Mouse (Mus musculus) intestine, embryonic 15.5 days (tissue): Measurements from ENCODE around the gene Plekhj1. TPM values are rescaled to one million over a fixed set of nuclear protein-coding genes. Genes with fewer than 3 reads are reported as not detected.
"Not testable (repeated sequence)": the region's sequence is repeated elsewhere in the genome, so short reads cannot be mapped to it uniquely, and the experiment has no call there.

Experiments
- ATAC-seq: fragments of 200-750 bp; cut with Nextera tagmentation; 2 replicates; pipeline ENCODE4 v1.8.0; 2017; ENCODE audit warnings: moderate TSS enrichment, moderate library complexity
- H3K27ac ChIP-seq: fragments of 300-500 bp; sonication (generic); 2 replicates; pipeline ENCODE4 v1.5.1; 2015; ENCODE audit warnings: mild to moderate bottlenecking, inconsistent platforms
- H3K27me3 ChIP-seq: fragments of 300-500 bp; sonication (generic); replicated peaks from 2 replicates; pipeline ENCODE4 v1.6.1; 2015; ENCODE audit warnings: inconsistent platforms
- H3K36me3 ChIP-seq: fragments of 300-500 bp; sonication (generic); 2 replicates; pipeline ENCODE4 v1.6.1; 2015; ENCODE audit warnings: inconsistent platforms
- H3K4me1 ChIP-seq: fragments of 300-500 bp; sonication (generic); replicated peaks from 2 replicates; pipeline ENCODE4 v1.6.1; 2015; ENCODE audit warnings: inconsistent platforms
- H3K4me2 ChIP-seq: fragments of 300-500 bp; sonication (generic); replicated peaks from 2 replicates; pipeline ENCODE4 v1.6.1; 2015; ENCODE audit warnings: mild to moderate bottlenecking, inconsistent platforms
- H3K4me3 ChIP-seq: fragments of 300-500 bp; sonication (generic); replicated peaks from 2 replicates; pipeline ENCODE4 v1.5.1; 2015; ENCODE audit warnings: inconsistent platforms
- H3K9ac ChIP-seq: fragments of 300-500 bp; sonication (generic); 2 replicates; pipeline ENCODE4 v1.6.1; 2015; ENCODE audit warnings: inconsistent platforms
- H3K9me3 ChIP-seq: fragments of 300-500 bp; sonication (generic); 2 replicates; pipeline ENCODE4 v1.6.1; 2016; ENCODE audit warnings: inconsistent platforms
- WGBS: fragments of 180-500 bp; shearing (Covaris S2); methylation state at CpG from one replicate; pipeline ENCODE4 v1.1.7; 2015; 5-methylcytosine and 5-hydroxymethylcytosine counted together
- polyA plus RNA-seq: library from polyadenylated mRNA; unstranded; fragments of >200 nt; fragmentation: Nextera tagmentation; extraction: Ambion mirVana; gene quantifications from 2 replicates; pipeline ENCODE4 v1.2.1, GENCODE M21; 2015

Gene Plekhj1
- polyA plus RNA-seq, 1 experiment from 2014 or later: 132 TPM

GRCm38 (mm10) chr10:80835617-80836016 lies 37.2 kb upstream of the Plekhj1 start:
- H3K36me3 ChIP-seq: no peaks in the 10 kb centered on the region
- H3K9me3 ChIP-seq: no peaks in the 10 kb centered on the region
- 46% methylated on average over 30 of the region's 30 CpGs for WGBS
- no peak overlapping the region for H3K9ac ChIP-seq
- H3K4me3 ChIP-seq: no peak overlapping the region
- no peak for ATAC-seq
- H3K4me1 ChIP-seq: peaks cover 12% of the 10 kb centered on the region
- no peak overlapping the region for H3K4me2 ChIP-seq
- H3K27ac ChIP-seq: no peak overlapping the region
- peaks cover 47% of the 10 kb centered on the region for H3K27me3 ChIP-seq

DNA sequence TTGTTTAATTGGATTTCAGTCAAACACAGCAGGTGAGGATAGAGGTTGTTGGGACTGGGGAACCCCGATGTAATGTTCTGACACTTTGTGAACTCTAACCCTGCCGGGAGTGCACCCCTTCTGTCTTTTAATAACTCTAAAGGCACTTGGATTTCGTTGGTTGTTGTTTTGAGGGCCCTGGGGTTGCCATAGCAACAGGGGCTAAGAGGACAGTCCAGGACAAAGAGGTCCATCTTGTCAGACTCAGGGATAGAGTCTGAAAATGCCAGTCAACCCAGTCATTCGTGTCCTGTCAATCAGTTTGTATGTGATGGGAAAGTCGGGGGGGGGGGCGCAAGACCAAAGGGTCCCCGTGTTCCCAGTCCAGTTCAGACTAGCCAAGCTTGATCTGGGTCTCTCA lies 34.4 kb upstream of the Plekhj1 start:
- Histone ChIP-seq H3K9me3 (no peaks in the 10 kb centered on the region), H3K4me3 (no peak overlapping the region), H3K4me1 (peaks cover 32% of the 10 kb centered on the region), H3K27me3 (peaks cover 44% of the 10 kb centered on the region), H3K4me2 (no peak overlapping the region), H3K27ac (no peak overlapping the region), H3K36me3 (peaks cover 10% of the 10 kb centered on the region), H3K9ac (no peak overlapping the region)
- 72% methylated on average over 7 of the region's 7 CpGs for WGBS
- no peak for ATAC-seq

DNA sequence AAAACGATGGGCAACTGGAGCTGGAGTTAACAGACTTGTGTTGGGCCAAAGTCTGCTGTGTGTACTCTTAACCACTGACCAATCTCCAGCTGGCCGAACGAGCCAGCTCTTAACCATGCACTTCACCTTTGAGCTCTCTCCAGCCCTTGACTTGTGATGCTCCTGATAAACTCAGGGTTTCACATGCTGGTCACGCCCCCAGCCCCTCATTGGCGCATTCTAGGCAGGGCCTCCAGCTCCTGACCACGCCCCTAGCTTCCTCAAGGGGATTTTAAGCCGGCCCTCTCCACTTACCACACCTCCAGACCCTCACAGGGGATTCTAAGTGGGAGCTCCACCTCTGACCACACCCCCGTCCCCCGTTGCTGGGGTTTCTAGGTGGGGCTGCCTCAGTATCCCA lies 32.7 kb upstream of the Plekhj1 start:
- Histone ChIP-seq H3K9me3 (no peaks in the 10 kb centered on the region), H3K9ac (no peak overlapping the region), H3K4me1 (peaks cover 35% of the 10 kb centered on the region), H3K27me3 (peaks cover 32% of the 10 kb centered on the region), H3K27ac (peak overlapping the region; percentile 6; the same call in 1 of the 2 replicates), H3K4me2 (peak overlapping the region; percentile 17; the same call in 1 of the 2 replicates), H3K36me3 (peaks cover 10% of the 10 kb centered on the region), H3K4me3 (no peak overlapping the region)
- no peak for ATAC-seq
- 2% methylated on average over 9 of the region's 9 CpGs for WGBS

DNA sequence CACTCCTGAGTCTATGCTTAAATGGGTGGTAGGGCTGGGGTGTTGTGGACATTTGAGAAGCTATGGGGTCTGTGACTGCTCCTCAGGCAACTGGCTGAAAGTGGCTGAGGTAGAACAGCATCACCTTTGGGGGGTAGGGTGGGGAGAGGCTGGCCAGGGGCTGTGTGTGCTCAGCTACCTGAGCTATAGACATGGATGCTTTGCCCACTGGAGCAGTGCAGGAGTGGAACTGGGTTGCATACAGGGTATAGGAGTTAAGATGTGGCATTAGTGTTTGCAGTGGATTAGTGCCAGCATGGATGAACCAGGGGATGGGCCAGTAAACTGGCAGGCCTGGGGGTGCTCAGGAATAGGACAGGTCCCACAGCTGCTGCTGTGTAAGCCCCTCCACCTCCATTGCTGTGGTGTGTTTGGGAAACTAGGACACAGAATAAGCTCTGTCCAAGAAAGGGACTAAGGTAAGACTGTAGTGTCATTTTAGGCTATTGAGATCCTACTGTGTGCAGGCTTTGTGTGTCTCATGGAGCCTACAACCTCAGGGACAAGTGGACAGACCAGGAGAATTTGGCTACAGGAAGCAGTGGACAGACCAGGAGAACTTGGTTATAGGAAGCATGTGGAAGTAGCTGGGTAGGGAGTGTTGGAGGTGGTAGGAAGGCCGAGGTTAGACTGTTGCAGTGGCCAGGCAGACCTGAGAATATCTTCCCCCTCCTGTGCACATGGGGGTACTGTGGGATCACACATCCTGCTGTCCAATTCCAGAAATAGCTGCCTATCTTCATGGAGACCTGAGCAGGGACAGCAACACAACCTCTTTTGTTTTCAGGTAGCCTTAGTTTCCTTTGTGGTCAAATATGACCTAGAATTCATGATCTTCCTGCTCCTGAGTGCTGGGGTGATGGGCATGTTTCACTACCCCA lies 31.2 kb upstream of the Plekhj1 start:
- no peak overlapping the region for H3K27ac ChIP-seq
- ATAC-seq: no peak
- 53% methylated on average over 1 of the region's 1 CpGs for WGBS

GRCm38 (mm10) chr10:80828587-80828986 lies 30.2 kb upstream of the Plekhj1 start:
- H3K4me3 ChIP-seq, H3K9ac ChIP-seq, ATAC-seq, H3K27me3 ChIP-seq, H3K27ac ChIP-seq, H3K9me3 ChIP-seq, H3K36me3 ChIP-seq: not testable (repeated sequence)
- H3K4me1 ChIP-seq: peaks cover 35% of the 10 kb centered on the region
- 89% methylated on average over 9 of the region's 9 CpGs for WGBS
- H3K4me2 ChIP-seq: peak overlapping the region; percentile 87; the same call in 1 of the 2 replicates

More for the DNA sequence above, 31.2 kb upstream of the Plekhj1 start:
- H3K4me3 ChIP-seq: no peak overlapping the region
- no peak overlapping the region for H3K9ac ChIP-seq
- no peaks in the 10 kb centered on the region for H3K9me3 ChIP-seq
- H3K4me1 ChIP-seq: peaks cover 35% of the 10 kb centered on the region
- H3K27me3 ChIP-seq: peaks cover 16% of the 10 kb centered on the region
- no peak overlapping the region; the same call in 1 of the 2 replicates for H3K4me2 ChIP-seq
- H3K36me3 ChIP-seq: peaks cover 10% of the 10 kb centered on the region

DNA sequence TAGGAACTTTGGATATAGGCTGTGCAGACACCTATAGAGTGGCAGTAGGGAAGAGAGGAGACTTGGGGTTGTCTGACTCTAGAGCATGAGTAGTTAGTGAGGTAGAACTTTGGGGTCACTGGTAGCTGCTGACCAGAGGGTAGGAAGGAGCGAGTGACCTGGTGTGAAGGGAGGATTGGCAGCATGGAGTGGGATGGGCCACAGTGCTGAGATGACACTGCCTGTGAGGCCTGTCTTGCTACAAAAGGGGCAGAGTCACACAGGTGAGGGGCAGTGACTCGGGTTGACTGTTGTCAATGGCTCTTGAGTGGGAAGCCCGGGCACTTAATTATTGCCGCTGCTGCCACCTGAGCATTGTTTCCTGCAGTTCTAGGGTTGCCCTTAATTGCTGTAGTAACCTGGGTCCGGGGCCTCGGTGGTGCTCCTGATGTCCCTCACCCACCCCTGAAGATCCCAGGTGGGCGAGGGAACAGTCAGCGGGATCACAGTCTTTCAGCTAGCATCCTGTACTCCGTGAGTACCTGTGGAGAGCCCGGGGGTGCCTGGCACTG lies 29.5 kb upstream of the Plekhj1 start:
- peak overlapping the region; percentile 87 for H3K4me2 ChIP-seq
- H3K27ac ChIP-seq: no peak overlapping the region
- peak overlapping the region; percentile 62 for H3K4me3 ChIP-seq
- peaks cover 35% of the 10 kb centered on the region for H3K4me1 ChIP-seq
- H3K27me3 ChIP-seq: no peaks in the 10 kb centered on the region
- H3K36me3 ChIP-seq: peaks cover 10% of the 10 kb centered on the region
- peak overlapping the region; percentile 78 for H3K9ac ChIP-seq
- ATAC-seq: no peak
- 68% methylated on average over 10 of the region's 10 CpGs for WGBS
- H3K9me3 ChIP-seq: no peaks in the 10 kb centered on the region

- no peaks in the 10 kb centered on the region for H3K27me3 ChIP-seq
- peaks cover 35% of the 10 kb centered on the region for H3K4me1 ChIP-seq
- peak overlapping the region; percentile 87 for H3K4me2 ChIP-seq
- peak overlapping the region; percentile 62 for H3K4me3 ChIP-seq
- no peaks in the 10 kb centered on the region for H3K9me3 ChIP-seq
- 6% methylated on average over 29 of the region's 29 CpGs for WGBS
- ATAC-seq: no peak
- peak overlapping the region; percentile 78 for H3K9ac ChIP-seq
- H3K27ac ChIP-seq: peak overlapping the region; percentile 81
- H3K36me3 ChIP-seq: peaks cover 10% of the 10 kb centered on the region
Observed at GRCm38 (mm10) chr10:80827063-80827869, 28.8 kb upstream of the Plekhj1 start.

- Histone ChIP-seq H3K4me1 (peaks cover 34% of the 10 kb centered on the region), H3K36me3 (peaks cover 10% of the 10 kb centered on the region), H3K27ac (peak within 1 kb of the TSS; percentile 81), H3K9ac (peak within 1 kb of the TSS; percentile 78), H3K4me3 (peak within 1 kb of the TSS; percentile 62), H3K4me2 (peak within 1 kb of the TSS; percentile 87), H3K9me3 (no peaks in the 10 kb centered on the region), H3K27me3 (no peaks in the 10 kb centered on the region)
- ATAC-seq: peak; percentile 98
- WGBS: under 1% methylated on average over 80 of the region's 82 CpGs
Observed at GRCm38 (mm10) chr10:80826151-80827062, 28.0 kb upstream of the Plekhj1 start, which contains the start of gene Oaz1. Oaz1 (plus strand) TSS chr10:80826656.

DNA sequence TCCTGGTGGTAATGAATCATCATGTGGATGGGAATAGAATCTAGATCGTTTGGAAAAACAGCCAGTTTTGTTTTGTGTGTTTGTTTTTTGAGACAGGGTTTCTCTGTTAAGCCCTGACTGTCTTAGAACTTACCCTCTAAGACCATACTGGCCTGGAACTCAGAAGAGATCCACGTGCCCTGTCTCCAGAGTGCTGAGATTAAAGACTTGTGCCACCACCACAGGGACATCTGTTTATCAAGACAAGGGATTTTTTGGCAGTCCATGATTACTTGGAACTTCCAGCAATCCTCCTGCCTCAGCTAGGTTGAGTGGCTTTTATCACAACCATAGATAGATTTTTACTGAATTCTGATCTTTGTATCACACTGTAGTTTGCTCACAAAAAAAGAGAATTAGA lies 26.4 kb upstream of the Plekhj1 start:
- Histone ChIP-seq H3K27me3 (no peaks in the 10 kb centered on the region), H3K9ac (no peak overlapping the region), H3K36me3 (peaks cover 8% of the 10 kb centered on the region), H3K4me3 (no peak overlapping the region), H3K4me1 (peaks cover 22% of the 10 kb centered on the region), H3K4me2 (no peak overlapping the region), H3K9me3 (no peaks in the 10 kb centered on the region), H3K27ac (no peak overlapping the region)
- 70% methylated on average over 2 of the region's 2 CpGs for WGBS
- ATAC-seq: no peak

GRCm38 (mm10) chr10:80823847-80824643 lies 25.6 kb upstream of the Plekhj1 start:
- 66% methylated on average over 8 of the region's 8 CpGs for WGBS
- Histone ChIP-seq H3K9ac (no peak overlapping the region), H3K36me3 (no peaks in the 10 kb centered on the region), H3K27ac (no peak overlapping the region), H3K27me3 (no peaks in the 10 kb centered on the region), H3K9me3 (no peaks in the 10 kb centered on the region), H3K4me3 (no peak overlapping the region), H3K4me2 (no peak overlapping the region), H3K4me1 (peaks cover 17% of the 10 kb centered on the region)
- ATAC-seq: no peak

DNA sequence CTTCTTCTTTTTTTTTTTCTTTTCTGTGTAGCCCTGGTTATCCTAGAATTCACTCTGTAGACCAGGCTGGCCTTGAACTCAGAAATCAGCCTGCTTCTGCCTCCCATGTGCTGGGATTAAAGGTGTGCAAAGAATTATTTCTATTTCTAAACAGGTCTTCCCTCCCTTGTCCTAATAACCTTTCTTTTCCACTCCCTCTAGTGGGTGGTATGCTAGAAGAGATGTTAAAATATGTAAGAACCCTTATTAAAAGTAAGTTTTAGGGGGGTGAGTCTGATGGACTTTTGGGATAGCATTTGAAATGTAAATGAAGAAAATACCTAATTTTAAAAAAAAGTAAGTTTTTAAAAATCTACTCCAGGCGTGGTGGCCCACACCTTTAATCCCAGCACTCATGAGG lies 24.9 kb upstream of the Plekhj1 start:
- ATAC-seq: no peak
- Histone ChIP-seq H3K4me2 (no peak overlapping the region), H3K4me3 (no peak overlapping the region), H3K9ac (no peak overlapping the region), H3K9me3 (no peaks in the 10 kb centered on the region), H3K36me3 (no peaks in the 10 kb centered on the region), H3K27ac (no peak overlapping the region), H3K27me3 (no peaks in the 10 kb centered on the region), H3K4me1 (peaks cover 14% of the 10 kb centered on the region)
- WGBS: 90% methylated on average over 1 of the region's 1 CpGs
